In the genomic region with DNA sequence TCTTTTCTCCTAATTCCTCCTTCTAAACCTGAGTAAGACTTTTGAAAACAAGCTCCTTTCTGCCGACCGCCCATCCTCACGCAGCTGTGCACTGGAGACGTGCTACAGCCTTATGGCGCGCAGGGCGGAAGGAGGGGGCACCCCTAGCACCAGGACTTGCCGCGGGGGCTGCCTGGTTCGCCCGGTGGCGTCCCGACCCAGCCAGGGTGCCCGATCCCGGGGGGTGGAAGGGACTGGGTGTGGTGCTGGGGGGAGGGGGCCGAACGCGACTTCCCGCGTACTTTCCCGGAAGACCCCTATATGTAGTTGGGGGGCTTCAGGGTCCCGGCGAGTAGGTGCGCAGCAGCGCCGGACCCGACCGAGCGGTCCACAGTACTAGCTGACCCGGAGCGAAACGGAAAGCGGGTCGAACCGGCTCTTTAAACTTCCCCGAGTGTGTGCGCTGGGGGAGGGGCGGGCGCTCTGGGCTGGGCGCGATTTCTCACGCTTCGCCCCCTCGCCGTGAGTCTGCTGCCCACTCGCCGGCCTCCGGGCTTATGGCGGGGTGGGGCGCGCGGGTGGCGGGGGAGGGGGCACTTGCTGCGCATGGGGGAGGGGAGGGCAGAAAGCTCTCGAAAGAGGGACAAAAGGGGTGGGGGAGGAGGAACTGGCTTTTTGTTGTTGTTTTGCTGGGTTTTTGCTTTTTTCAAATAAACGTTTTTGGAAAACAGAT, we compare ENCODE assay signal across 8 mouse cellular contexts. TPM values are rescaled to one million over a fixed set of nuclear protein-coding genes. Genes with fewer than 3 reads are reported as not detected.
DNase-seq lines count a peak whose midpoint lies in the region; ATAC-seq and TF ChIP-seq lines count a peak whose summit lies in the region.

No protein-coding gene starts in this region.

- peaks cover 19% of the 10 kb centered on the region for H3K4me1 ChIP-seq in brown adipose tissue, adult 24 weeks (ENCODE audit: control insufficient read depth, insufficient read depth, insufficient read length, low read length)
- H3K4me1 ChIP-seq in forebrain, embryonic 16.5 days (replicated peaks; ENCODE audit: control insufficient read depth, insufficient read depth, low read length), result peaks cover 37% of the 10 kb centered on the region
- peaks cover 8% of the 10 kb centered on the region for H3K4me1 ChIP-seq in lung, embryonic 14.5 days (ENCODE audit: insufficient read depth)
- H3K4me1 ChIP-seq in neural tube, embryonic 15.5 days, result peaks cover 44% of the 10 kb centered on the region

- H3K36me3 ChIP-seq in forebrain, embryonic 16.5 days (ENCODE audit: control insufficient read depth, insufficient read depth), result no peaks in the 10 kb centered on the region
- no peaks in the 10 kb centered on the region for H3K36me3 ChIP-seq in lung, embryonic 14.5 days (ENCODE audit: insufficient read depth)
- no peaks in the 10 kb centered on the region for H3K36me3 ChIP-seq in neural tube, embryonic 15.5 days

- peak overlapping the region; percentile 93 for H3K4me3 ChIP-seq in brown adipose tissue, adult 24 weeks (ENCODE audit: insufficient read depth, low read depth, low read length)
- peak overlapping the region; percentile 95 for H3K4me3 ChIP-seq in forebrain, embryonic 16.5 days (replicated peaks; ENCODE audit: low read length)
- peak overlapping the region; percentile 75 for H3K4me3 ChIP-seq in lung, embryonic 14.5 days (ENCODE audit: low read depth, low read length)
- H3K4me3 ChIP-seq in neural tube, embryonic 15.5 days (replicated peaks), result peak overlapping the region; percentile 92

- H3K27ac ChIP-seq in brown adipose tissue, adult 24 weeks (replicated peaks; ENCODE audit: low read depth, low read length), result peak overlapping the region; percentile 99
- H3K27ac ChIP-seq in forebrain, embryonic 16.5 days (ENCODE audit: low read length), result peak overlapping the region; percentile 95
- peak overlapping the region; percentile 100 for H3K27ac ChIP-seq in lung, embryonic 14.5 days (ENCODE audit: low read depth)
- peak overlapping the region; percentile 99 for H3K27ac ChIP-seq in neural tube, embryonic 15.5 days (replicated peaks)

- TF ChIP-seq CTCF in lung, embryonic 14.5 days (IDR thresholded peaks at IDR 0.05; ENCODE audit: low read depth), result no peak

- peak; percentile 66 for DNase-seq in ES-CJ7 (ENCODE audit: low read depth, low spot score)
- DNase-seq in heart, postnatal 25 days (ENCODE audit: low spot score), result peak; percentile 72
- DNase-seq in layer of hippocampus, adult 18-20 months (ENCODE audit: low spot score in 2 of 2), result peak; percentile 66 to 70
- DNase-seq in lung, embryonic 14.5 days, result peak; percentile 78
- DNase-seq in thymus, postnatal 0 days (ENCODE audit: low spot score), result peak; percentile 84

- no peaks in the 10 kb centered on the region for H3K9me3 ChIP-seq in forebrain, embryonic 16.5 days (ENCODE audit: control insufficient read depth, low read length)
- no peaks in the 10 kb centered on the region for H3K9me3 ChIP-seq in lung, embryonic 14.5 days (ENCODE audit: low read depth, low read length)
- H3K9me3 ChIP-seq in neural tube, embryonic 15.5 days (replicated peaks), result no peaks in the 10 kb centered on the region

- ATAC-seq in forebrain, embryonic 16.5 days, result peak; percentile 43
- ATAC-seq in lung, embryonic 14.5 days (ENCODE audit: insufficient read depth), result peak; percentile 52
- ATAC-seq in neural tube, embryonic 15.5 days (ENCODE audit: low FRiP score), result peak; percentile 23

- intact Hi-C loops in heart, postnatal 25 days (cut with DNase I), result loop anchor here (2.0 to 5.0 kb wide), 2 partner anchors 39 to 71 kb away; no protein-coding TSS in a partner anchor

- H3K27me3 ChIP-seq in forebrain, embryonic 16.5 days (replicated peaks; ENCODE audit: control insufficient read depth, insufficient read depth, low read length), result no peaks in the 10 kb centered on the region
- H3K27me3 ChIP-seq in lung, embryonic 14.5 days (ENCODE audit: insufficient read depth, low read length), result no peaks in the 10 kb centered on the region
- no peaks in the 10 kb centered on the region for H3K27me3 ChIP-seq in neural tube, embryonic 15.5 days (replicated peaks)

- WGBS in forebrain, embryonic 16.5 days, result under 1% methylated on average over 50 of the region's 56 CpGs
- WGBS in lung, embryonic 14.5 days, result under 1% methylated on average over 56 of the region's 56 CpGs
- WGBS in neural tube, embryonic 15.5 days, result under 1% methylated on average over 49 of the region's 56 CpGs

- peak overlapping the region; percentile 72 for H3K4me2 ChIP-seq in forebrain, embryonic 16.5 days (ENCODE audit: low read length)
- H3K4me2 ChIP-seq in lung, embryonic 14.5 days, result peak overlapping the region; percentile 89
- H3K4me2 ChIP-seq in neural tube, embryonic 15.5 days, result peak overlapping the region; percentile 70

- peak overlapping the region; percentile 81 for H3K9ac ChIP-seq in forebrain, embryonic 16.5 days (replicated peaks; ENCODE audit: low read depth, low read length)
- H3K9ac ChIP-seq in lung, embryonic 14.5 days, result peak overlapping the region; percentile 98
- peak overlapping the region; percentile 98 for H3K9ac ChIP-seq in neural tube, embryonic 15.5 days (replicated peaks)

RNA-seq across cellular contexts. Expression of gene Anp32a, which starts 2.3 kb away (rescaled TPM):
- polyA plus RNA-seq in brown adipose tissue, adult 24 weeks (2012; ENCODE audit: insufficient read depth, insufficient read length, missing spikeins), result 578 and 694 TPM in 2 replicates
- 166 and 186 TPM in 2 replicates for polyA plus RNA-seq in forebrain, embryonic 16.5 days (2015; fragmentation: Nextera tagmentation; extraction: Ambion mirVana)
- total RNA-seq in heart, postnatal 25 days (2021), result 100 to 1,000 TPM; 186 to 202 TPM
- total RNA-seq in layer of hippocampus, adult 18-20 months (2021), result 100 to 1,000 TPM; 318 to 326 TPM
- polyA plus RNA-seq in lung, embryonic 14.5 days (2014; fragmentation: Nextera tagmentation; extraction: Ambion mirVana), result 134 and 135 TPM in 2 replicates
- polyA plus RNA-seq in neural tube, embryonic 15.5 days (2015; fragmentation: Nextera tagmentation; extraction: Ambion mirVana), result 131 and 170 TPM in 2 replicates
- 150 and 161 TPM in 2 replicates for polyA plus RNA-seq in thymus, postnatal 0 days (2015; fragmentation: Nextera tagmentation; extraction: Ambion mirVana)

Comparison
In these comparisons a context has a peak if more than half of its experiments do, and no peak if none do; other contexts are left out.
1. Peak in every context shown above with its lines: DNase-seq, ATAC-seq, H3K4me3 ChIP-seq and H3K27ac ChIP-seq.